ENCODE assay signal across 9 mouse cellular contexts in genomic region chr19:59459158-59459781, GRCm38 (mm10). TPM values are rescaled to one million over a fixed set of nuclear protein-coding genes. Genes with fewer than 3 reads are reported as not detected.
DNase-seq lines count a peak whose midpoint lies in the region; ATAC-seq and TF ChIP-seq lines count a peak whose summit lies in the region.
"Had no signal": no experiment of that assay in that cellular context is flagged by ENCODE, and none has a peak within 500 bp of the region (broad histone marks: within the 10 kb centered on the region; RNA-seq: fewer than 3 reads in every experiment).

No protein-coding gene starts in this region.

- no peak overlapping the region for H3K9ac ChIP-seq in lung, embryonic 16.5 days (ENCODE audit: low read length)
- peak overlapping the region; percentile 72 for H3K9ac ChIP-seq in forebrain, embryonic 16.5 days (replicated peaks; ENCODE audit: low read depth, low read length)
- no peak overlapping the region for H3K9ac ChIP-seq in neural tube, embryonic 12.5 days

- no peaks in the 10 kb centered on the region for H3K9me3 ChIP-seq in lung, embryonic 16.5 days (ENCODE audit: control insufficient read depth, low read length)
- no peaks in the 10 kb centered on the region for H3K9me3 ChIP-seq in forebrain, embryonic 16.5 days (ENCODE audit: control insufficient read depth, low read length)
- no peaks in the 10 kb centered on the region for H3K9me3 ChIP-seq in neural tube, embryonic 12.5 days

- no peak for ATAC-seq in CD4-positive, CD25-positive, alpha-beta regulatory T cell, adult 4 months
- ATAC-seq in lung, embryonic 16.5 days (ENCODE audit: low read depth), result peak; percentile 34; the same call in 1 of the 2 replicates
- ATAC-seq in forebrain, embryonic 16.5 days, result peak; percentile 12; the same call in 1 of the 2 replicates
- peak; percentile 57 for ATAC-seq in neural tube, embryonic 12.5 days (ENCODE audit: low FRiP score, low read depth)

- no peaks in the 10 kb centered on the region for H3K36me3 ChIP-seq in lung, embryonic 16.5 days (ENCODE audit: control insufficient read depth, insufficient read depth, low read length)
- H3K36me3 ChIP-seq in forebrain, embryonic 16.5 days (ENCODE audit: control insufficient read depth, insufficient read depth), result no peaks in the 10 kb centered on the region
- no peaks in the 10 kb centered on the region for H3K36me3 ChIP-seq in neural tube, embryonic 12.5 days

- H3K4me2 ChIP-seq in lung, embryonic 16.5 days (ENCODE audit: low read depth, low read length), result peak overlapping the region; percentile 49
- H3K4me2 ChIP-seq in forebrain, embryonic 16.5 days (ENCODE audit: low read length), result peak overlapping the region; percentile 85
- peak overlapping the region; percentile 61 for H3K4me2 ChIP-seq in neural tube, embryonic 12.5 days (replicated peaks)

- H3K4me3 ChIP-seq in lung, embryonic 16.5 days (ENCODE audit: low read length), result peak overlapping the region; percentile 33
- no peak overlapping the region for H3K4me3 ChIP-seq in lung, adult 2 months (replicated peaks; ENCODE audit: extremely low read depth, low read depth, low read length)
- H3K4me3 ChIP-seq in forebrain, embryonic 16.5 days (replicated peaks; ENCODE audit: low read length), result peak overlapping the region; percentile 70
- peak overlapping the region; percentile 25 for H3K4me3 ChIP-seq in neural tube, embryonic 12.5 days
- H3K4me3 ChIP-seq: myocyte had no signal

- no peak for TF ChIP-seq CTCF in lung, adult 2 months (IDR thresholded peaks at IDR 0.05; ENCODE audit: insufficient read depth, low read length)

- peaks cover 14% of the 10 kb centered on the region for H3K4me1 ChIP-seq in lung, embryonic 16.5 days (replicated peaks; ENCODE audit: control insufficient read depth, insufficient read depth, low read length)
- peaks cover 3% of the 10 kb centered on the region; the same call in 1 of the 2 replicates for H3K4me1 ChIP-seq in lung, adult 2 months (ENCODE audit: control insufficient read depth, insufficient read depth, low read length)
- H3K4me1 ChIP-seq in forebrain, embryonic 16.5 days (replicated peaks; ENCODE audit: control insufficient read depth, insufficient read depth, low read length), result peaks cover 50% of the 10 kb centered on the region
- H3K4me1 ChIP-seq in neural tube, embryonic 12.5 days, result peaks cover 22% of the 10 kb centered on the region

- under 1% methylated on average over 72 of the region's 75 CpGs for WGBS in lung, embryonic 16.5 days
- 2% methylated on average over 75 of the region's 75 CpGs for WGBS in lung, adult 2 months
- WGBS in forebrain, embryonic 16.5 days, result under 1% methylated on average over 74 of the region's 75 CpGs
- WGBS in neural tube, embryonic 12.5 days, result under 1% methylated on average over 75 of the region's 75 CpGs

- no peak for TF ChIP-seq POLR2A in lung, adult 2 months (IDR thresholded peaks at IDR 0.05; ENCODE audit: borderline replicate concordance, extremely low read depth, low read depth, low read length)

- no peak overlapping the region for H3K27ac ChIP-seq in lung, embryonic 16.5 days (ENCODE audit: low read length)
- H3K27ac ChIP-seq in forebrain, embryonic 16.5 days (ENCODE audit: low read length), result peak overlapping the region; percentile 88
- no peak overlapping the region for H3K27ac ChIP-seq in neural tube, embryonic 12.5 days

- H3K27me3 ChIP-seq in lung, embryonic 16.5 days (ENCODE audit: control insufficient read depth, insufficient read depth, low read depth, low read length), result peaks cover 91% of the 10 kb centered on the region
- peaks cover 16% of the 10 kb centered on the region for H3K27me3 ChIP-seq in forebrain, embryonic 16.5 days (replicated peaks; ENCODE audit: control insufficient read depth, insufficient read depth, low read length)
- peaks cover 93% of the 10 kb centered on the region for H3K27me3 ChIP-seq in neural tube, embryonic 12.5 days (replicated peaks)

- peak; percentile 20 for DNase-seq in CD4-positive, CD25-positive, alpha-beta regulatory T cell, adult 2 months (ENCODE audit: low read depth, low spot score)
- no peak for DNase-seq in lung, adult 2 months
- DNase-seq in kidney, postnatal 14 days, result peak; percentile 49
- DNase-seq in adipocyte (ENCODE audit: low spot score), result no peak

RNA-seq across cellular contexts. Expression of gene Emx2, which starts 1.1 kb away (rescaled TPM):
- polyA plus RNA-seq in CD4-positive, CD25-positive, alpha-beta regulatory T cell, adult 4 months (2017; shearing (Covaris generic)), result not detected
- not detected in 2 replicates for polyA plus RNA-seq in lung, embryonic 16.5 days (2015; fragmentation: Nextera tagmentation; extraction: Ambion mirVana)
- polyA plus RNA-seq in lung, adult 2 months (2012; rRNA removed), result not detected in 2 replicates
- 13.1 and 13.8 TPM in 2 replicates for polyA plus RNA-seq in forebrain, embryonic 16.5 days (2015; fragmentation: Nextera tagmentation; extraction: Ambion mirVana)
- polyA plus RNA-seq in neural tube, embryonic 12.5 days (2016; fragmentation: Nextera tagmentation; extraction: Ambion mirVana), result 0.54 and 2.1 TPM in 2 replicates
- polyA plus RNA-seq: myocyte had no signal

Comparison
In these comparisons a context has a peak if more than half of its experiments do, and no peak if none do; other contexts are left out.
1. DNase-seq: peak in CD4-positive, CD25-positive, alpha-beta regulatory T cell, adult 2 months (single experiment) and kidney, postnatal 14 days (single experiment); none in lung, adult 2 months (single experiment) and adipocyte (single experiment).
2. Peak in every context shown above with its lines, with median percentiles within 50 percentile points of each other: H3K4me2 ChIP-seq.